ENCODE assay signal across 8 mouse cellular contexts in the genomic region with DNA sequence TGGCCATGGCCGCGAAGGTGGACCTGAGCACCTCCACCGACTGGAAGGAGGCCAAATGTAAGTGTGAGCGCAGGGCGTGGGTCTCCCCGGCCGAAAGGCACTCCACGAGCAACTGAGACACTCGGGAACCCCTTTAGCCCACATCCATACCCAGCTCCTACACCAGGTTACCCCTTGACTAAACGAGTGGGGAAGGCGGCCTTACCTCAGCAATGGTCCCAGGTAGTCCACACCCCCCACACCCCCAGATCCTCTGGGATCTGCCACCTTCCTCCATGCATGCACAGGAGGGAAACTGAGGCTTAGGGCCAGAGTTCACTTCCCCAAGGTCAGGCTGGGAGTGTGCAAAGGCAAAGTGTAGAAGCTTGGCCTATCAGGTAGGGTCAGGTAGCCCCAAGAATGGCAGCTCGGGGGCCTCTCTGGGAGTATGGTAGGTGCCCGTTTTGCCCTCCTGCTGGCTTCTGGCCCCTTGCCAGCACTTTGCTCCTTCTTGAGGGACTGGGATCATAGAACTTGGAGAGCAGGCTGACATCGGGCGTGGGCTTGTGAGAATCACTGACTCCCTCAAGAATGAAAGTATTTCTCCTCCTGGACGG. TPM values are rescaled to one million over a fixed set of nuclear protein-coding genes. Genes with fewer than 3 reads are reported as not detected.
DNase-seq lines count a peak whose midpoint lies in the region; ATAC-seq and TF ChIP-seq lines count a peak whose summit lies in the region.

No protein-coding gene starts in this region.

- TF ChIP-seq POLR2A in ES-Bruce4 (IDR thresholded peaks at IDR 0.05; ENCODE audit: insufficient read depth, low read length): no peak

- peak; percentile 31 for ATAC-seq in kidney, postnatal 0 days (replicated peaks; ENCODE audit: low FRiP score, low read depth)
- peak; percentile 9 for ATAC-seq in heart, postnatal 0 days (ENCODE audit: insufficient read depth, low read depth)
- ATAC-seq in liver, embryonic 15.5 days (ENCODE audit: insufficient read depth): peak; percentile 24

- peak overlapping the region; percentile 65 for H3K27ac ChIP-seq in kidney, postnatal 0 days
- H3K27ac ChIP-seq in ES-Bruce4 (ENCODE audit: insufficient read depth, low read length): no peak overlapping the region
- peak overlapping the region; percentile 97 for H3K27ac ChIP-seq in heart, postnatal 0 days (ENCODE audit: low read depth)
- 0 out of 2 replicates have a peak overlapping the region, but pooled peaks have one; percentile 19 for H3K27ac ChIP-seq in liver, embryonic 15.5 days (replicated peaks)

- no peak for TF ChIP-seq EP300 in ES-Bruce4 (IDR thresholded peaks at IDR 0.05; ENCODE audit: insufficient read depth, low read depth, low read length)
- 0 out of 2 replicates have a peak, but pooled peaks have one; percentile 23 for TF ChIP-seq EP300 in heart, postnatal 0 days (IDR thresholded peaks at IDR 0.05; ENCODE audit: low read depth)

- peaks cover 15% of the 10 kb centered on the region; the same call in 1 of the 2 replicates for H3K4me1 ChIP-seq in kidney, postnatal 0 days (replicated peaks; ENCODE audit: insufficient read depth, low read length)
- H3K4me1 ChIP-seq in ES-Bruce4 (ENCODE audit: control insufficient read depth, insufficient read depth, low read length): peaks cover 7% of the 10 kb centered on the region
- H3K4me1 ChIP-seq in heart, postnatal 0 days (ENCODE audit: control insufficient read depth, insufficient read depth): peaks cover 16% of the 10 kb centered on the region
- peaks cover 42% of the 10 kb centered on the region for H3K4me1 ChIP-seq in liver, embryonic 15.5 days (replicated peaks)

- WGBS in kidney, postnatal 0 days: 6% methylated on average over 16 of the region's 16 CpGs
- WGBS in heart, postnatal 0 days: 4% methylated on average over 16 of the region's 16 CpGs
- WGBS in liver, embryonic 15.5 days (ENCODE audit: insufficient replicate concordance): 4% methylated on average over 16 of the region's 16 CpGs

- no peaks in the 10 kb centered on the region for H3K36me3 ChIP-seq in kidney, postnatal 0 days (ENCODE audit: insufficient read depth, low read length)
- no peaks in the 10 kb centered on the region for H3K36me3 ChIP-seq in ES-Bruce4 (ENCODE audit: control insufficient read depth, insufficient read depth, low read length, poor library complexity, severe bottlenecking)
- no peaks in the 10 kb centered on the region for H3K36me3 ChIP-seq in heart, postnatal 0 days (replicated peaks; ENCODE audit: control insufficient read depth, insufficient read depth, low read length)
- H3K36me3 ChIP-seq in liver, embryonic 15.5 days (replicated peaks): no peaks in the 10 kb centered on the region
- no peaks in the 10 kb centered on the region for H3K36me3 ChIP-seq in splenic B cell, adult 2 months (ENCODE audit: control insufficient read depth, insufficient read depth, low read length, poor library complexity, severe bottlenecking)

- H3K9me3 ChIP-seq in kidney, postnatal 0 days (replicated peaks; ENCODE audit: low read length): no peaks in the 10 kb centered on the region
- no peaks in the 10 kb centered on the region for H3K9me3 ChIP-seq in ES-Bruce4 (replicated peaks; ENCODE audit: control insufficient read depth, insufficient read depth, low read length, poor library complexity, severe bottlenecking)
- H3K9me3 ChIP-seq in heart, postnatal 0 days (replicated peaks; ENCODE audit: control insufficient read depth, low read length): no peaks in the 10 kb centered on the region
- H3K9me3 ChIP-seq in liver, embryonic 15.5 days (replicated peaks): no peaks in the 10 kb centered on the region

- H3K4me2 ChIP-seq in kidney, postnatal 0 days (ENCODE audit: low read length): peak overlapping the region; percentile 99
- H3K4me2 ChIP-seq in heart, postnatal 0 days (ENCODE audit: low read depth, low read length): peak overlapping the region; percentile 99
- H3K4me2 ChIP-seq in liver, embryonic 15.5 days: peak overlapping the region; percentile 96

- no peak for DNase-seq in kidney, postnatal 0 days (ENCODE audit: low spot score)
- no peak for DNase-seq in kidney, adult 8-10 months
- peak; percentile 43 for DNase-seq in c-Kit-positive CD71-positive TER-119-positive erythroid progenitor cells, embryonic 14.5 days (ENCODE audit: low spot score)
- no peak for DNase-seq in heart, postnatal 0 days (ENCODE audit: low spot score)
- DNase-seq in splenic B cell, adult 2 months (ENCODE audit: low read depth, low spot score): peak; percentile 23
- no peak for DNase-seq in ovary, adult 18-20 months (ENCODE audit: low spot score)

- H3K9ac ChIP-seq in kidney, postnatal 0 days (ENCODE audit: low read depth, low read length): peak overlapping the region; percentile 63
- H3K9ac ChIP-seq in ES-Bruce4 (ENCODE audit: low read depth, poor library complexity, severe bottlenecking): peak overlapping the region; percentile 76
- peak overlapping the region; percentile 74 for H3K9ac ChIP-seq in heart, postnatal 0 days (replicated peaks; ENCODE audit: low read depth, low read length)
- H3K9ac ChIP-seq in liver, embryonic 15.5 days: peak overlapping the region; percentile 56

- TF ChIP-seq CTCF in kidney, postnatal 0 days (IDR thresholded peaks at IDR 0.05; ENCODE audit: low read depth): no peak
- no peak for TF ChIP-seq CTCF in ES-Bruce4 (IDR thresholded peaks at IDR 0.05; ENCODE audit: low read depth, low read length)
- no peak for TF ChIP-seq CTCF in heart, postnatal 0 days (IDR thresholded peaks at IDR 0.05; ENCODE audit: low read depth)

- H3K27me3 ChIP-seq in kidney, postnatal 0 days (ENCODE audit: insufficient read depth, low read length): no peaks in the 10 kb centered on the region
- H3K27me3 ChIP-seq in ES-Bruce4 (ENCODE audit: control insufficient read depth, insufficient read depth, low read length, poor library complexity, severe bottlenecking): no peaks in the 10 kb centered on the region
- no peaks in the 10 kb centered on the region for H3K27me3 ChIP-seq in heart, postnatal 0 days (ENCODE audit: control insufficient read depth, insufficient read depth, low read length)
- H3K27me3 ChIP-seq in liver, embryonic 15.5 days: no peaks in the 10 kb centered on the region
- H3K27me3 ChIP-seq in splenic B cell, adult 2 months (ENCODE audit: control insufficient read depth, insufficient read depth, low read length, poor library complexity, severe bottlenecking): no peaks in the 10 kb centered on the region

- peak overlapping the region; percentile 60 for H3K4me3 ChIP-seq in kidney, postnatal 0 days (replicated peaks; ENCODE audit: low read depth, low read length)
- peak overlapping the region; percentile 72 for H3K4me3 ChIP-seq in ES-Bruce4 (ENCODE audit: low read depth, low read length)
- H3K4me3 ChIP-seq in heart, postnatal 0 days (ENCODE audit: low read depth, low read length): peak overlapping the region; percentile 68
- H3K4me3 ChIP-seq in liver, embryonic 15.5 days (replicated peaks): peak overlapping the region; percentile 65

RNA-seq across cellular contexts. Expression of a gene that starts 0.6 kb away (rescaled TPM):
- 28.0 and 35.5 TPM in 2 replicates for polyA plus RNA-seq in kidney, postnatal 0 days (2015; fragmentation: Nextera tagmentation; extraction: Ambion mirVana)
- 6.7 and 7.6 TPM in 2 replicates for polyA plus RNA-seq in ES-Bruce4 (2011; ENCODE audit: insufficient read depth, insufficient read length, low read depth, missing spikeins)
- total RNA-seq in heart, postnatal 0 days (2014; rRNA removed; ENCODE audit: low replicate concordance): 122 and 170 TPM in 2 replicates
- polyA plus RNA-seq in heart, postnatal 0 days (2015; fragmentation: Nextera tagmentation; extraction: Ambion mirVana): 112 and 113 TPM in 2 replicates
- 5.6 and 6.2 TPM in 2 replicates for polyA plus RNA-seq in liver, embryonic 15.5 days (2015; fragmentation: Nextera tagmentation; extraction: Ambion mirVana)

RNA-seq across cellular contexts. Expression of a gene that starts 17.5 kb away (rescaled TPM):
- polyA plus RNA-seq in kidney, postnatal 0 days (2015; fragmentation: Nextera tagmentation; extraction: Ambion mirVana): 131 and 149 TPM in 2 replicates
- polyA plus RNA-seq in ES-Bruce4 (2011; ENCODE audit: insufficient read depth, insufficient read length, low read depth, missing spikeins): 519 and 544 TPM in 2 replicates
- 94.6 and 99.7 TPM in 2 replicates for total RNA-seq in heart, postnatal 0 days (2014; rRNA removed; ENCODE audit: low replicate concordance)
- polyA plus RNA-seq in heart, postnatal 0 days (2015; fragmentation: Nextera tagmentation; extraction: Ambion mirVana): 98.3 and 98.5 TPM in 2 replicates
- 116 and 121 TPM in 2 replicates for polyA plus RNA-seq in liver, embryonic 15.5 days (2015; fragmentation: Nextera tagmentation; extraction: Ambion mirVana)

RNA-seq across cellular contexts. Expression of a gene that starts 38.0 kb away (rescaled TPM):
- polyA plus RNA-seq in kidney, postnatal 0 days (2015; fragmentation: Nextera tagmentation; extraction: Ambion mirVana): 3.5 and 4.3 TPM in 2 replicates
- 0.59 and 1.0 TPM in 2 replicates for polyA plus RNA-seq in ES-Bruce4 (2011; ENCODE audit: insufficient read depth, insufficient read length, low read depth, missing spikeins)
- total RNA-seq in heart, postnatal 0 days (2014; rRNA removed; ENCODE audit: low replicate concordance): 8.9 and 11.1 TPM in 2 replicates
- 4.9 and 5.1 TPM in 2 replicates for polyA plus RNA-seq in heart, postnatal 0 days (2015; fragmentation: Nextera tagmentation; extraction: Ambion mirVana)
- 105 and 118 TPM in 2 replicates for polyA plus RNA-seq in liver, embryonic 15.5 days (2015; fragmentation: Nextera tagmentation; extraction: Ambion mirVana)

RNA-seq across cellular contexts. Expression of a gene that starts 48.3 kb away (rescaled TPM):
- polyA plus RNA-seq in kidney, postnatal 0 days (2015; fragmentation: Nextera tagmentation; extraction: Ambion mirVana): 4.8 and 5.1 TPM in 2 replicates
- polyA plus RNA-seq in ES-Bruce4 (2011; ENCODE audit: insufficient read depth, insufficient read length, low read depth, missing spikeins): 0.51 and 0.82 TPM in 2 replicates
- total RNA-seq in heart, postnatal 0 days (2014; rRNA removed; ENCODE audit: low replicate concordance): 0.23 and 0.89 TPM in 2 replicates
- 1.0 TPM in 2 replicates for polyA plus RNA-seq in heart, postnatal 0 days (2015; fragmentation: Nextera tagmentation; extraction: Ambion mirVana)
- polyA plus RNA-seq in liver, embryonic 15.5 days (2015; fragmentation: Nextera tagmentation; extraction: Ambion mirVana): 0.17 TPM in 2 replicates

Comparison
In these comparisons a context has a peak if more than half of its experiments do, and no peak if none do; other contexts are left out.
1. DNase-seq: peak in c-Kit-positive CD71-positive TER-119-positive erythroid progenitor cells, embryonic 14.5 days (single experiment) and splenic B cell, adult 2 months (single experiment); none in kidney, postnatal 0 days (single experiment), kidney, adult 8-10 months (0 of 2), heart, postnatal 0 days (single experiment) and ovary, adult 18-20 months (single experiment).
2. RNA of a gene that starts 38.0 kb away (polyA plus RNA-seq): 105 to 118 TPM in liver, embryonic 15.5 days; 4.9 to 5.1 TPM in heart, postnatal 0 days, 3.5 to 4.3 TPM in kidney, postnatal 0 days and 0.59 to 1.0 TPM in ES-Bruce4; every median in the first group is over 10 times any median in the second.
3. Peak in every context shown above with its lines, with median percentiles within 50 percentile points of each other: ATAC-seq, H3K4me2 ChIP-seq, H3K4me3 ChIP-seq and H3K9ac ChIP-seq.